Comparison of ENCODE assay signal across 28 mouse cellular contexts in genomic region chr12:75311879-75312278, GRCm38 (mm10). TPM values are rescaled to one million over a fixed set of nuclear protein-coding genes. Genes with fewer than 3 reads are reported as not detected.
DNase-seq lines count a peak whose midpoint lies in the region; ATAC-seq and TF ChIP-seq lines count a peak whose summit lies in the region.
"Had no signal": no experiment of that assay in that cellular context is flagged by ENCODE, and none has a peak within 500 bp of the region (broad histone marks: within the 10 kb centered on the region; RNA-seq: fewer than 3 reads in every experiment).

No protein-coding gene starts in this region.

- peak; percentile 34 for DNase-seq in gastrocnemius, adult 2 months
- no peak for DNase-seq in gastrocnemius, postnatal 4 days (ENCODE audit: low spot score in 2 of 2)
- peak; percentile 21 for DNase-seq in kidney, adult 2 months
- DNase-seq in kidney, adult 18-20 months: no peak
- DNase-seq in kidney, postnatal 4 days: peak; percentile 8 to 13
- DNase-seq in kidney, adult 11 months: no peak
- peak; percentile 18 to 39 for DNase-seq in lung, postnatal 4 days
- DNase-seq: adrenal gland, adult 8-10 months; cerebellum, adult 11 months; cerebellum, adult 9-10 months; cerebellum, postnatal 36 days; gastrocnemius, postnatal 14 days; heart, adult 18-20 months; right cerebral cortex, postnatal 4 days; thymus, adult 18-20 months; thymus, postnatal 25 days had no signal

- H3K4me1 ChIP-seq in kidney, adult 2 months (ENCODE audit: control insufficient read depth, insufficient read depth, low read length): no peaks in the 10 kb centered on the region
- H3K4me1 ChIP-seq in hindbrain, embryonic 12.5 days: peaks cover 8% of the 10 kb centered on the region

- H3K4me2 ChIP-seq in hindbrain, embryonic 12.5 days (replicated peaks): no peak overlapping the region
- H3K4me2 ChIP-seq: forebrain, embryonic 13.5 days; hindbrain, embryonic 15.5 days; liver, embryonic 11.5 days; midbrain, embryonic 13.5 days had no signal

- H3K27ac ChIP-seq in gastrocnemius, adult 2 months: peak overlapping the region; percentile 98
- no peak overlapping the region for H3K27ac ChIP-seq in kidney, adult 2 months (ENCODE audit: insufficient read depth, low read depth, low read length)
- no peak overlapping the region for H3K27ac ChIP-seq in hindbrain, embryonic 12.5 days
- H3K27ac ChIP-seq: forebrain, embryonic 13.5 days; hindbrain, embryonic 15.5 days; limb, embryonic 13.5 days; macrophage; midbrain, embryonic 13.5 days; neural tube, embryonic 13.5 days; stomach, postnatal 0 days had no signal

- no peaks in the 10 kb centered on the region for H3K27me3 ChIP-seq in kidney, adult 2 months (replicated peaks; ENCODE audit: control insufficient read depth, insufficient read depth, low read length)
- no peaks in the 10 kb centered on the region for H3K27me3 ChIP-seq in hindbrain, embryonic 12.5 days
- H3K27me3 ChIP-seq: limb, embryonic 13.5 days; neural tube, embryonic 13.5 days had no signal

- WGBS in kidney, adult 2 months: 71% methylated on average over 8 of the region's 8 CpGs
- WGBS in hindbrain, embryonic 12.5 days: 86% methylated on average over 8 of the region's 8 CpGs

- H3K36me3 ChIP-seq in kidney, adult 2 months (ENCODE audit: control insufficient read depth, insufficient read depth, low read length): no peaks in the 10 kb centered on the region
- no peaks in the 10 kb centered on the region for H3K36me3 ChIP-seq in hindbrain, embryonic 12.5 days
- H3K36me3 ChIP-seq: G1E; hindbrain, embryonic 15.5 days; limb, embryonic 13.5 days; midbrain, embryonic 13.5 days; neural tube, embryonic 13.5 days had no signal

- no peak for ATAC-seq in hindbrain, embryonic 12.5 days (ENCODE audit: low FRiP score)
- ATAC-seq: forebrain, embryonic 13.5 days; inflammation-experienced regulatory T-cells, adult 6 months; midbrain, embryonic 13.5 days had no signal

- no peak for TF ChIP-seq CTCF in gastrocnemius, adult 2 months (IDR thresholded peaks at IDR 0.05)
- TF ChIP-seq CTCF in kidney, adult 2 months (conservative IDR thresholded peaks at IDR 0.05; ENCODE audit: insufficient read depth, insufficient read length, low read depth, low read length): no peak

- intact Hi-C loops in gastrocnemius, adult 2 months (cut with DNase I): loop anchor here (5.0 kb wide), 2 partner anchors 35 to 40 kb away; no protein-coding TSS in a partner anchor

- no peaks in the 10 kb centered on the region for H3K9me3 ChIP-seq in hindbrain, embryonic 12.5 days (replicated peaks)
- H3K9me3 ChIP-seq: forebrain, embryonic 13.5 days; G1E; hindbrain, embryonic 15.5 days; limb, embryonic 13.5 days; midbrain, embryonic 13.5 days; neural tube, embryonic 13.5 days had no signal

- H3K4me3 ChIP-seq in gastrocnemius, adult 2 months: peak overlapping the region; percentile 88
- H3K4me3 ChIP-seq in kidney, adult 2 months (ENCODE audit: insufficient read depth, low read depth, low read length): no peak overlapping the region
- H3K4me3 ChIP-seq in hindbrain, embryonic 12.5 days: no peak overlapping the region
- H3K4me3 ChIP-seq: forebrain, embryonic 13.5 days; hindbrain, embryonic 15.5 days; limb, embryonic 13.5 days; midbrain, embryonic 13.5 days; neural tube, embryonic 13.5 days had no signal

- no peak for TF ChIP-seq POLR2A in kidney, adult 2 months (IDR thresholded peaks at IDR 0.05; ENCODE audit: low read depth, low read length)

- H3K9ac ChIP-seq in hindbrain, embryonic 12.5 days: no peak overlapping the region
- H3K9ac ChIP-seq: forebrain, embryonic 13.5 days; hindbrain, embryonic 15.5 days; limb, embryonic 13.5 days; midbrain, embryonic 13.5 days; neural tube, embryonic 13.5 days had no signal

RNA-seq across cellular contexts. Expression of gene Rhoj, which starts 3.8 kb away (rescaled TPM):
- 10 to 100 TPM; 13.7 to 19.7 TPM for total RNA-seq in gastrocnemius, adult 2 months (2021)
- total RNA-seq in gastrocnemius, postnatal 4 days (2021): 10 to 100 TPM; 60.0 TPM
- 19.5 and 21.7 TPM in 2 replicates for polyA plus RNA-seq in kidney, adult 2 months (2012; rRNA removed)
- polyA plus RNA-seq in hindbrain, embryonic 12.5 days (2016; fragmentation: Nextera tagmentation; extraction: Ambion mirVana): 44.0 and 47.3 TPM in 2 replicates
- total RNA-seq: megakaryocyte-erythroid progenitor cell, adult 5-6 weeks had no signal
- polyA plus RNA-seq: G1E had no signal

Comparison
In these comparisons a context has a peak if more than half of its experiments do, and no peak if none do; other contexts are left out.
1. DNase-seq: peak in gastrocnemius, adult 2 months (single experiment), kidney, adult 2 months (single experiment), kidney, postnatal 4 days (2 of 2) and lung, postnatal 4 days (2 of 2); none in gastrocnemius, postnatal 4 days (0 of 2), kidney, adult 18-20 months (single experiment) and kidney, adult 11 months (single experiment).